Mouse (Mus musculus): ENCODE measurements around the gene Arid3a.

DNA sequence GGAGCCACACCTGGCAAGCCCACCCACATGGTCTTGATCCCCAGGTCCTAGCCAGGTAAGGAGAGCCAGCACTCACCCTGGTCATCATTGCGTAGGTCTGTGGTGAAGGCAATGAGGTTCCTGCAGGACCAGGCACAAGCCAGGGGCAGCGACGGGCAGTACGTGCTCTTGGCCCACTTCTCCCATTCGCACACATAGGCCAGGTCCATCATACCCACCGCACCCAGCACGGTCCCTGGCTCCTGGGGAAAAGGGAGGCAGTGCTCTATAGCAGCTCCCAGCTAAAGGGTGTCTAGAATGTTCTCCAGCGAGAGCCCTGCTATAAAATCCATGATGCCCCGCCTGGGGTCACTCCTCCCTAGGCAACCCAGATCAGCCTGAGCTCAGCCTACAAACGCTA lies 19.4 kb upstream of the Arid3a start:
- TF ChIP-seq CTCF (IDR thresholded peaks at IDR 0.05; ENCODE audit: borderline replicate concordance, insufficient read depth, low read depth, low read length) (no peak), POLR2A (IDR thresholded peaks at IDR 0.05; ENCODE audit: borderline replicate concordance, insufficient read depth, low read length) (no peak)

Measured in cerebellum, adult 2 months (tissue).